Mouse (Mus musculus): ENCODE measurements around the gene Ttc39b. TPM values are rescaled to one million over a fixed set of nuclear protein-coding genes. Genes with fewer than 3 reads are reported as not detected.
A peak's percentile ranks its signal among the peaks of the same experiment; 100 is the strongest.

The Ttc39b gene
- total RNA-seq, 2 experiments from 2014 or later = 14.4 to 22.7 TPM

GRCm38 (mm10) chr4:83319736-83320135 is 4.3 kb downstream of the Ttc39b start:
- intact Hi-C loops (cut with DNase I) = loop anchor here (5.0 kb wide), 1 partner anchor 98 kb away; the partner anchor contains the start of gene Snapc3
- DNase-seq = no peak

DNA sequence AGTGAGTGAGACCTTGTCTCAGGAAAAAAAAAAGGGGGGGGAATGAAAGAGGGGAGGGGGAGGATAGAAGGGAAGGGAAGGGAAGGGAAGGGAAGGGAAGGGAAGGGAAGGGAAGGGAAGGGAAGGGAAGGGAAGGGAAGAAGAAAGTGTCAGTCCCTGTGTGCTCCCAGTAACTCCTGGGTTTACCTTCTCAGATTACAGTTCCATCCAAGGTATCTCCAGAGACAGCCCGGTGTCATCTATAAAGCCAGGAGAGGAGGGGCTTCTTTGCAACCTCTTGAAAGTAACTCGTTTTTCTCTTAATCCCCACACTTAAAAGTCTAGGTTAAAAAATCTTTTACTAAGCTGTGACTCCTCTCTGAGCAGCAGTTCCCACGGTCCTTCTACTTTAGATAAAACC is 5.3 kb downstream of the Ttc39b start:
- DNase-seq = no peak
- intact Hi-C loops (cut with DNase I) = no loop called here

DNA sequence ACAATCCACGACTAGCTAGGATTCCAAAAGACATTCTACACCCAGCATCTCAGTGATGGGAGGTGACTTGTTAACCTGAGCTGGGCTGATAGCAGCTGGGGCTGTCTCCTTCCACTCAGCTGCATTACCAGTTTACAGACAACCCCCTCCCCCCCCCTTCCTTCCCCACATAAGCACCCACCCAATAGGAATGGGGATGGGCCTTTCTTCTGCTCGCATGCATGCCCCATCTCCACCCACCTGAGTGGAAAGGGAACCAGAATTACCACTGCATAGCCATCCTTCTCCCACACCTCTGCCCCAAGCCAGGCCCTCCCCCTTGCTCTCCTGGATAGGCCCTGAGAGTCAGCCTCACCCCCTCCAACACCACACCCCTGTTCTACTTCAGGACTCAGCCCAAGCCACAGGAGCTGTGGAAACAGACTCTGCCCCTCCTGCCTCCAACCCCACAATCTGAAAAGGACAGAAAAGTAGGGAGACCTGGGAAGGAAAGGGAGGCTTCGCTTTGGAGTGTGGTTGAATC is 6.2 kb downstream of the Ttc39b start:
- intact Hi-C loops (cut with DNase I) = no loop called here
- DNase-seq = no peak

GRCm38 (mm10) chr4:83316718-83317117 is 7.3 kb downstream of the Ttc39b start:
- intact Hi-C loops (cut with DNase I) = no loop called here

GRCm38 (mm10) chr4:83315930-83316329 is 8.1 kb downstream of the Ttc39b start:
- no peak for DNase-seq
- intact Hi-C loops (cut with DNase I) = no loop called here

More at GRCm38 (mm10) chr4:83316718-83317117, 7.3 kb downstream of the Ttc39b start:
- DNase-seq = no peak

- intact Hi-C loops (cut with DNase I) = no loop called here
- DNase-seq = peak in 1 of 2 experiments; percentile 69
Observed at GRCm38 (mm10) chr4:83314922-83315881, 8.9 kb downstream of the Ttc39b start.

- peak in 1 of 2 experiments; percentile 23 for DNase-seq
- intact Hi-C loops (cut with DNase I) = no loop called here
Observed at GRCm38 (mm10) chr4:83314261-83314793, 9.7 kb downstream of the Ttc39b start.

- intact Hi-C loops (cut with DNase I) = no loop called here
- peak in 1 of 2 experiments; percentile 19 for DNase-seq
Observed at GRCm38 (mm10) chr4:83312336-83312735, 11.7 kb downstream of the Ttc39b start.

DNA sequence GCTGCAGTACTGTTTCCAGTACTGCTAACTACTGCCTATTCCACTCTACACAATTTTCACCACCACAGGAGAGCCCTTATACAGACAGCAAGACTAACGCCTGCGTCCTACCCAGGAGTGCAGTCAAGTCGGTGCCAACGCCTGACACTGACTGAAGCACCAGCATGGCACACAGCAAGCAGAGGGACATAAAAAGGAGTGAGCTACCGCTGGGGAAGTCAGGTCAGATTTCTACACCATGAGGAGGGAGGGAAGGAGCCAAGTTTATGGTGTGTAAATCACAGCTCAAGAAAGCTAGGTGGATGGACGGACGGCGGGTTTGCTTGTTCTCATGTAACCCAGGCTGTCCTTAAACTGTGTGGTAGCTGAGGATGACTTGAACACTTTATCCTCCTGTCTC is 12.6 kb downstream of the Ttc39b start:
- DNase-seq = no peak
- intact Hi-C loops (cut with DNase I) = no loop called here

GRCm38 (mm10) chr4:83310990-83311389 is 13.1 kb downstream of the Ttc39b start:
- intact Hi-C loops (cut with DNase I) = no loop called here
- no peak for DNase-seq

DNA sequence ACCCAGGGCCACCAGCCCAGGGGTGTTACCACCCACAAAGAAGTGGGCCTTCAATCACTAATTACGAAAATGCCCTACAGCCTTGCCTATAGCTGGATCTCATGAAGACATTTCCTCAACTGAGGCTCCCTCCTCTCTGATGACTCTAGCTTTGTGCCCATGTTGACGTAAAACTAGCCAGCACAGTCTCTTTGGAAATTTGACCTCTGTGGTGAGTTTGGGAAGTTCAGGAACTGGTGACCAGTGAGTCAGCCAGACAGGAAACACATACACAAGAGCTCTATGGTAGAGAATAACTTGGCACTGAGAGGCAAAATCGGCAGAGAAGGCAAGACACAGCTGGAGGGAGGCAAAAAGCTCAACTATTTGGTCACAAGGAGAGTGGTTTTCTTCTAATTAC is 15.1 kb downstream of the Ttc39b start:
- intact Hi-C loops (cut with DNase I) = no loop called here
- DNase-seq = no peak

DNA sequence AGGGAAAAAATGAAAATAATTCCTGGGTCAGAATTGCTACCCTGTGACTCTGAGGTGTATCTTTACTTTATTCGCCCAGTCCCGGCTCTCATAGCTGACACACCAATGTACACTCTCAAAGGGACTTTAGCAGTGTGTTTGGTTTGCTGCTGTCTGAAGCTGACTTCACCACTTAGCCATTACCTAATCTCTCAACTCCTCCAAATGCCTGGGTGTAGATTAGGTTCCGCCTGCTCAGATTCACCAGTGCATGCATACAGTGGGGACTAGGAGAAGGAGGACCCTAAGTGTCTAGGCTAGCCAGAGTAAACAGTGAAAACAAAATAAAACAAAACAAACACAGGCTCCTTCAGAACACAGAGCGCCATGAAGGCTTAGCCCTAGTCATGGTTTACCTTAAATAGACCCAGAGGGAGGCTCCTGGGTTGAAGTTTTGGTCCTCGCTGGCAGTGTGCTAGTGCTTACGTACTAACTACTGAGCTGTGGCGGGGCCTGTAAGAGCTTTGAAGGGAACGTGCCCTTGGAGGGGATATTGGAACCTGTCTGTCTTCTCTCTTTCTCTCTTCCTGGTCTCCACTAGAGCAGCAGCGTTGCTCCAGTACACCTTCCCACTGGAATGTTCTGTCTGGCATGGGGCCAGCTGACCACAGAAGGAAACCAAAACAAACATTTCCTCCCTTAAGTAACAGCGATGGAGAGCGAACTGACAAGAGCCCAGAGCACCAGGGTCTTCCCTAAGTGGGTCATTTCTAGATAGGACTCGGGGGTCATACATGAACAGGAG is 16.2 kb downstream of the Ttc39b start:
- intact Hi-C loops (cut with DNase I) = no loop called here
- DNase-seq = peak; percentile 54 to 68

DNA sequence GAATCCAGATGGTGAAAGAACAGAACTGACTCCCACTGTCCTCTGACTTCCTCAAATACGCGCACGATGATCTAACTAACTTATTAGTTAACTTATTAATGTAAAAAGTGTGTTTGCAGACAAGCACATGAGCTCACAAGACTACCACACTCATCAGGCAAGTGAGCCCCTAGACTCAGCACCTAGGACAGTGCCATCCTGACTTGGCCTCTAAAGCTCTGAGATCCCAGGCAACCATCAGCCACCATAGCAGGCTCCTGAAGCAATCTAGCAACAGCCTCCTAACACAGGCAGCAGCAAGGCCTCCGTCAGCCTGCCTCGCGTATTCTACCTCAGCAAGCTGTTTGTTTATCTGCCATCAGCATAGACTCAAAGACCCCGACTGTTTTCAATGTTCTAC is 17.2 kb downstream of the Ttc39b start:
- no peak for DNase-seq
- intact Hi-C loops (cut with DNase I) = no loop called here

- no peak for DNase-seq
- intact Hi-C loops (cut with DNase I) = no loop called here
Observed at GRCm38 (mm10) chr4:83305099-83305498, 19.0 kb downstream of the Ttc39b start.

DNA sequence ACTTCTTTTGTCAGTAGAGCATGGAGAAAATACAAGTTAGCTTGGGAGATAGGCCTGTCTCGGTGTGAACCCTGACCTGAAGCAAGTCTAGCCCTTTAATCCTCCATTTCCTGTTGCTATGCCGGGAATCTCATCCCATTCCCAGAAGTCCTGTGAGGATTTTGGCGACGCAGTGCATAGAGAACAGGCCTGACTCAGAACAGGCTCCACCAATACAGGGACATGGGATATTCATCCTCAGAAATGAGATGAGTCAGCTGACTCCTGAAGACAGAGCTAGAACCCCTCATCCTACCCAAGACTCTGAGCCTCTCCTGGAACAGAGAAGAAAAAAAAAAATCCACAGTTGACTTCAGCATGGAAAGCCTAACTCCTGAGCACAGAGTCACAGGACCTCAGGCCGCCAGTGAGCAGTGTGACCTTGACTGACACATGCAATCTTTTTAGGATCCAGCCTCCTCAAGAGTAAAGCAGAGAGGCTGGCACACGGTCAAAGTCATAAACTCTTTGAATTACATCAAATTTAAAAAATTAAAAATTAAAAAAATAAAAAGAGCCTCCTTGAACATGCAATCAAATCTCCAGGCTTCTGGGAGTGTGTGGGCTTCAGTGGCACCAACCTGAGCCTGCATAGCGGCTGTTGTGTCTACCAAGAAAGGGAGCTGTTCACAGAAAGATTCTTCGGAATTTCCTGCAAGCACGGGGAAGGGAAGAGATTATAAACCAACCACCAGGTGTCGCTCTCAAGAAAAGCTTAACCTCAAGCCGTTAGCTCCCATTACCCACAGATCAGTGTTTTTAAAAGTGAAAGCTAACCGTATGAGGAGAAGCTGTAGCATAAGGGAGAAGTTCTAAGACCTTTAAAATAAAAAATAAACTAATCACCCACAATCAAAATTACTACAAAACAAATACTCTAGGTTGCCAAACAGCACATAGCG is 20.9 kb downstream of the Ttc39b start:
- DNase-seq = peak; percentile 67 to 71
- intact Hi-C loops (cut with DNase I) = loop anchor here (1.0 to 5.0 kb wide), 5 partner anchors 21 to 268 kb away; partner anchors contain the start of gene Ttc39b

- DNase-seq = no peak
- intact Hi-C loops (cut with DNase I) = loop anchor here (2.0 to 5.0 kb wide), 4 partner anchors 40 to 269 kb away; no protein-coding TSS in a partner anchor
Observed at GRCm38 (mm10) chr4:83302123-83302737, 21.8 kb downstream of the Ttc39b start.

GRCm38 (mm10) chr4:83301713-83302112 is 22.3 kb downstream of the Ttc39b start:
- intact Hi-C loops (cut with DNase I) = loop anchor here (2.0 to 5.0 kb wide), 4 partner anchors 39 to 269 kb away; no protein-coding TSS in a partner anchor
- no peak for DNase-seq

- intact Hi-C loops (cut with DNase I) = no loop called here
- peak in 1 of 2 experiments; percentile 34 for DNase-seq
Observed at GRCm38 (mm10) chr4:83284768-83285350, 39.2 kb downstream of the Ttc39b start.
